Mouse (Mus musculus) MEL (cell line): ENCODE data around the gene Il11ra1. TPM values are rescaled to one million over a fixed set of nuclear protein-coding genes. Genes with fewer than 3 reads are reported as not detected.
"Not testable (repeated sequence)": the region's sequence is repeated elsewhere in the genome, so short reads cannot be mapped to it uniquely, and the experiment has no call there.

Experiments used
- DNase-seq: peaks from one replicate; pipeline ENCODE4 v3.0.0; 2011; ENCODE audit warnings: low read depth, low spot score
- H3K27ac ChIP-seq: 2 replicates; pipeline ENCODE4 v1.5.1; 2012; ENCODE audit warnings: low read depth, mild to moderate bottlenecking, control low read depth, low read length, moderate library complexity; ENCODE audit not compliant: control insufficient read depth
- H3K27me3 ChIP-seq, 2 experiments: fragments of 150-350 bp in 1 of 2; sonication (generic) in 1 of 2; 2 replicates each; pipeline ENCODE4 v1.6.1; 2012; ENCODE audit warnings: low read length in 2 of 2, mild to moderate bottlenecking in 2 of 2, improper control_type of control experiment in 1 of 2, moderate library complexity in 1 of 2; ENCODE audit not compliant: insufficient read depth in 2 of 2, control insufficient read depth in 1 of 2
- H3K36me3 ChIP-seq, 2 experiments: 2 replicates each; pipeline ENCODE4 v1.6.1; 2012 to 2014; ENCODE audit warnings: low read length in 2 of 2, improper control_type of control experiment in 1 of 2, inconsistent platforms in 1 of 2, mild to moderate bottlenecking in 1 of 2; ENCODE audit not compliant: insufficient read depth in 2 of 2, control insufficient read depth in 1 of 2
- H3K4me1 ChIP-seq, 2 experiments: fragments of 150-350 bp in 1 of 2; sonication (generic) in 1 of 2; 2 replicates each; pipeline ENCODE4 v1.6.1; 2012; ENCODE audit warnings: low read length in 2 of 2, improper control_type of control experiment in 1 of 2, mild to moderate bottlenecking in 1 of 2; ENCODE audit not compliant: insufficient read depth in 2 of 2, control insufficient read depth in 1 of 2
- H3K4me3 ChIP-seq, 2 experiments: fragments of 150-350 bp in 1 of 2; sonication (generic) in 1 of 2; 2 replicates each; pipeline ENCODE4 v1.5.1; 2012; ENCODE audit warnings: low read depth in 2 of 2, low read length in 2 of 2, mild to moderate bottlenecking in 2 of 2, moderate library complexity in 2 of 2, control low read depth in 1 of 2, improper control_type of control experiment in 1 of 2; ENCODE audit not compliant: control insufficient read depth in 1 of 2, insufficient read depth in 1 of 2
- H3K79me2 ChIP-seq: 2 replicates; pipeline ENCODE4 v1.6.1; 2012; ENCODE audit warnings: mild to moderate bottlenecking, low read length, moderate library complexity; ENCODE audit not compliant: control insufficient read depth, poor library complexity, insufficient read depth
- H3K9ac ChIP-seq: 2 replicates; pipeline ENCODE4 v1.6.1; 2012; ENCODE audit warnings: low read depth, mild to moderate bottlenecking, control low read depth, low read length, moderate library complexity; ENCODE audit not compliant: control insufficient read depth, poor library complexity, severe bottlenecking
- H3K9me3 ChIP-seq: fragments of 150-350 bp; sonication (generic); replicated peaks from 2 replicates; pipeline ENCODE4 v1.6.1; 2012; ENCODE audit warnings: mild to moderate bottlenecking, low read length, improper control_type of control experiment, moderate library complexity; ENCODE audit not compliant: insufficient read depth
- ELF1 ChIP-seq: IDR thresholded peaks from 2 replicates; pipeline ENCODE4 v1.6.1; 2014; ENCODE audit warnings: low read depth, mild to moderate bottlenecking, inconsistent platforms, low read length, improper control_type of control experiment, moderate library complexity
- EP300 ChIP-seq, 2 experiments: IDR thresholded peaks; 2 replicates each; pipeline ENCODE4 v1.6.1; 2011; ENCODE audit warnings: improper control_type of control experiment in 2 of 2, low read length in 2 of 2, low read depth in 1 of 2, mild to moderate bottlenecking in 1 of 2
- ETS1 ChIP-seq: IDR thresholded peaks from 2 replicates; pipeline ENCODE4 v1.6.1; 2012; ENCODE audit warnings: low read depth, mild to moderate bottlenecking, inconsistent platforms, low read length, improper control_type of control experiment, moderate library complexity
- HCFC1 ChIP-seq: IDR thresholded peaks from 2 replicates; pipeline ENCODE4 v1.6.1; 2012; ENCODE audit warnings: low read depth, mild to moderate bottlenecking, inconsistent platforms, low read length, improper control_type of control experiment, moderate library complexity
- MYB ChIP-seq: IDR thresholded peaks from 2 replicates; pipeline ENCODE4 v1.6.1; 2011; ENCODE audit warnings: mild to moderate bottlenecking, low read depth, low read length, improper control_type of control experiment
- POLR2A ChIP-seq, 2 experiments: IDR thresholded peaks; 2 replicates each; pipeline ENCODE4 v1.6.1; 2011 to 2012; ENCODE audit warnings: low read length in 2 of 2, mild to moderate bottlenecking in 2 of 2, control low read depth in 1 of 2, improper control_type of control experiment in 1 of 2, low read depth in 1 of 2, moderate library complexity in 1 of 2; ENCODE audit not compliant: control insufficient read depth in 1 of 2, insufficient read depth in 1 of 2, poor library complexity in 1 of 2
- POLR2AphosphoS2 ChIP-seq: IDR thresholded peaks from 2 replicates; pipeline ENCODE4 v1.6.1; 2011; ENCODE audit warnings: low read length, improper control_type of control experiment
- SIN3A ChIP-seq: IDR thresholded peaks from 2 replicates; pipeline ENCODE4 v1.6.1; 2012; ENCODE audit warnings: low read length, improper control_type of control experiment, inconsistent platforms
- TBP ChIP-seq: IDR thresholded peaks from 2 replicates; pipeline ENCODE4 v1.8.0; 2011; ENCODE audit warnings: low read depth, low read length, improper control_type of control experiment
- polyA plus RNA-seq, 2 experiments: library from polyadenylated mRNA; stranded (reverse) in 1 of 2; unstranded in 1 of 2; fragments of >175 nt in 1 of 2; fragments of >200 nt in 1 of 2; gene quantifications; 2 replicates each; pipeline versions ENCODE4 v1.2.1 to v1.2.4; 2012; ENCODE audit warnings: low replicate concordance in 2 of 2, low read depth in 1 of 2; ENCODE audit not compliant: insufficient read length in 2 of 2, insufficient read depth in 1 of 2, missing spikeins in 1 of 2
- total RNA-seq: library from RNA; depleted of rRNA; stranded (reverse); fragments of 300-350 nt; gene quantifications from 2 replicates; pipeline ENCODE4 v1.2.3, GENCODE M21; 2012

The Il11ra1 gene
- total and polyA plus RNA-seq, 3 experiments, result 44.4 to 66.7 TPM; not detected in 1

- not testable (repeated sequence) for H3K9ac ChIP-seq, H3K27me3 ChIP-seq, H3K4me3 ChIP-seq, H3K9me3 ChIP-seq, H3K79me2 ChIP-seq, H3K4me1 ChIP-seq, H3K36me3 ChIP-seq, DNase-seq, H3K27ac ChIP-seq
Measured at GRCm38 (mm10) chr4:41767301-41767700, 67.5 kb downstream of the Il11ra1 start.

GRCm38 (mm10) chr4:41772946-41773345 lies 73.2 kb downstream of the Il11ra1 start:
- Histone ChIP-seq H3K27ac (peak overlapping the region; percentile 42; the same call in 1 of the 2 replicates), H3K9ac (peak overlapping the region; percentile 32; the same call in 1 of the 2 replicates), H3K4me3 (peak overlapping the region; percentile 31 to 41; a peak in 3 of 4 replicates)
- not testable (repeated sequence) for H3K27me3 ChIP-seq, H3K79me2 ChIP-seq, H3K9me3 ChIP-seq, H3K4me1 ChIP-seq, H3K36me3 ChIP-seq
- 0 out of 2 replicates have a peak, but pooled peaks have one; percentile 11 for TF ChIP-seq ETS1
- DNase-seq, result peak; percentile 42

DNA sequence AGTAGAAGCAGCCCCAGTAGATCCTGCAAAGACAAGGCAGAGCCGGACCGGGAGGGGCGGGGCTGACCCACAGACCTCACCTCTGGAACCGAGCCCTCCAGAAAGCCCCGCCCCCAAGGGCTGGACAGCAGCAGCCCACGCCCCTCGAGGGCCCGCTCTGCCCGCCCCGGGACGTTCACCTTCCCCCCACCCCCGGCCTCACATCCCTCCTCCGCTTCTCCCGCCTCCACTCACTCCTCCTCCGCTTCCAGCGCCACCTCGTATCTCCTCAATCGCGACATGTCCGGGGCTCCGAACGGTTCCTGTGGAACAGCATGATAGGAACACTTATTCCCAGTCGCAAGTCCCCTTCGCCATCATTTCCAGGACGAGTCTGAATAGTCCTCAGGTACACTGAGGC lies 73.7 kb downstream of the Il11ra1 start:
- H3K79me2 ChIP-seq, H3K9me3 ChIP-seq, H3K27me3 ChIP-seq, H3K36me3 ChIP-seq, H3K4me1 ChIP-seq: not testable (repeated sequence)
- DNase-seq, result peak; percentile 87
- TF ChIP-seq POLR2AphosphoS2 (0 out of 2 replicates have a peak, but pooled peaks have one; percentile 17), EP300 (IDR thresholded peaks at IDR 0.05; ENCODE audit: low read depth in 1 of 2, low read length in 2 of 2) (0 out of 4 replicates have a peak, but pooled peaks of 1 of the 2 experiments have one; percentile 12)
- Histone ChIP-seq H3K9ac (peak overlapping the region; percentile 62), H3K4me3 (peak overlapping the region; percentile 74 to 78; a peak in 3 of 4 replicates), H3K27ac (peak overlapping the region; percentile 77)

DNA sequence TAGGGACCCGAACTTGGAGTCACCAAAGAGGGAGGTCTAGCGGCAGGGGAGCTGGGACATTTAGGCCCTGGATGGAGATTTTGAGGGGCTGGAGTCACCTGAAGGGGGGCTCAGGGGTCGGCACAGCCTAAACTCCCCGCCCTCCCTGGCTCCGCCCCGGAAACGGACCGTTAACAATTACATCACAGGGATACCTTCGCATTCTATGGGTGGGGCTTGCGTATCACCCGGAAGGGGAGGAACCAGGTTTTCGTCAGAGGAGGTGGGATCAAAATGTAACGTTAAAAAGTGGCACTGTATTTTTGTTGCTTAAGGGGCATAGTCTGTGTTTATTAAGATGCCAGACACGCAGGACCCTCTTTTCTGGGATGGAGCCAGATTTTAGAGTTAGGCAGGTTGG lies 74.2 kb downstream of the Il11ra1 start, which contains the start of gene Ccl27a:
TSS of gene Ccl27a (minus strand) at position 246 of the 400 bp plus-strand sequence.
- not testable (repeated sequence) for H3K27me3 ChIP-seq, H3K9me3 ChIP-seq, H3K79me2 ChIP-seq, H3K4me1 ChIP-seq
- peak within 1 kb of the TSS; percentile 74 to 78; a peak in 3 of 4 replicates for H3K4me3 ChIP-seq
- TF ChIP-seq POLR2A (IDR thresholded peaks at IDR 0.05; ENCODE audit: control insufficient read depth in 1 of 2, insufficient read depth in 1 of 2, low read depth in 1 of 2, low read length in 2 of 2, poor library complexity in 1 of 2), result peak in 1 of 2 experiments; percentile 60; a peak in 2 of 4 replicates
- peak; percentile 65 for TF ChIP-seq SIN3A
- TF ChIP-seq EP300 (IDR thresholded peaks at IDR 0.05; ENCODE audit: low read depth in 1 of 2, low read length in 2 of 2), result peak in 1 of 2 experiments; percentile 35; a peak in 1 of 4 replicates
- peak; percentile 48 for TF ChIP-seq MYB
- peak; percentile 25; the same call in 1 of the 2 replicates for TF ChIP-seq TBP
- peak; percentile 52; the same call in 1 of the 2 replicates for TF ChIP-seq ETS1
- peak; percentile 53; the same call in 1 of the 2 replicates for TF ChIP-seq POLR2AphosphoS2
- TF ChIP-seq ELF1, result peak; percentile 53
- TF ChIP-seq HCFC1, result peak; percentile 56; the same call in 1 of the 2 replicates
- TF ChIP-seq, all 39 proteins: peak for 9; not testable (repeated sequence) for 30
- H3K9ac ChIP-seq, result peak within 1 kb of the TSS; percentile 62
- not testable (repeated sequence) for H3K36me3 ChIP-seq
- peak; percentile 92 for DNase-seq
- H3K27ac ChIP-seq, result peak within 1 kb of the TSS; percentile 77
